Mouse (Mus musculus): Measurements from ENCODE around the gene Eda. TPM values are rescaled to one million over a fixed set of nuclear protein-coding genes. Genes with fewer than 3 reads are reported as not detected.
"Not testable (repeated sequence)": the region's sequence is repeated elsewhere in the genome, so short reads cannot be mapped to it uniquely, and the experiment has no call there.

The Eda gene
- polyA plus RNA-seq, 2 experiments from 2014 or later: 0.11 TPM; not detected in 1

DNA sequence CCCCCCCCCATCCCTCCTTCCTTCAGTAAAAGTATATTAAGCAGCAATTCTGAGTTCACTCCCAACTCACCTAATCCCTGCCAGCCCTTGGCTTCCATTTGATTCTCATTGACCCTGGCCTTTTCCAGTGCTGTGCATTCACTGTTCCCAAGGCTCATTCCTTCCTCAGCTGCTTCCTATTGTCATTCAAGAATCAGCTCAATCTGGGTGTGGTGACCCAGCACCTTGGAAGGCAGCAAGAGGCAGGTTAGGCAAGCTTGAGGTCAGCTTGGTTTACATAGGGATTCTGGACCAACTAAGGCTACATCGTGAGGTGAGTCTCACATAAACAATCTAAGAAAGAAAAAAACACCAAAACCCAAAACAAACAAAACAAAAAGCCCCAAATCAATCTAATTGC, 433.8 kb downstream of the Eda start:
- no peak for ATAC-seq

DNA sequence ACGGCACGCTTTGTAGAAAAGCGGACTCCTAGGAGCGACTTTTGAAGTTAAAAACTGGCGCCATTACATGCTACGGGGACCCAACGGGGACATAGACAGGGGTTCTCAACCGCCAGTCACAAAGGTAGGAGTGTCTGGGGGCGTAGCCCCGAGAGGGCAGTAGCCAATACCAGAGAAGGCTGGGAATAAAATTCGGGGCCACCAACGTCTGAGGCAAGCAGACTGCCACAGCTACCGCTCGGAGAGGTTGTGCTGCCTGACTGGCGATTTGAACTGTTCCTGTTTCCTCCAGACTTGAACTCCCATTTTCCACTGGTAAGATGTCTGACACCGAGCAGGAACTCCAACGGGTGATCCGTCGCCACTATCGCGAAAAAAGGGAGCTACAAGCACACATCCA, 453.3 kb downstream of the Eda start, which contains the start of gene Otud6a:
TSS of gene Otud6a (plus strand) at position 321 of the 400 bp plus-strand sequence.
- no peak for ATAC-seq

DNA sequence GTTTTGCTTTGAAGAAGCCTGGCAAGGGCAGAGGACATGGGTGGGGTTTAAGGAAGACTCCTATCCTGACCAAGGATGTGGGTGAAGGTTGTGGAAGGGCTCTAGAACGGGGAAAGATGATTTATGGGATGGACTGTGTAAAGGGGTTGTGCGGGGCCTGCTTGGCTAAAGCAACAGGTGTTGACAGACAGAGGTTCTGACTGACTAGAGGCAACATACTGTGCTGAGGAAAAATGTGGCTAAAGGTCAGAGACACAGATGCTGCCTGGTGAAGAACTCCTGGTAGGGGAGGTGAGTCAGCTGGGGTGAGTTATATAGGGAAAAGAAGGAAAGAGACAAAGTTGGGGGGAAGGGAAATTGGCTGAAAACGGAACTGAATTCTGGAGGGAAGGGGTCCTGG, 456.9 kb downstream of the Eda start:
- ATAC-seq: no peak

DNA sequence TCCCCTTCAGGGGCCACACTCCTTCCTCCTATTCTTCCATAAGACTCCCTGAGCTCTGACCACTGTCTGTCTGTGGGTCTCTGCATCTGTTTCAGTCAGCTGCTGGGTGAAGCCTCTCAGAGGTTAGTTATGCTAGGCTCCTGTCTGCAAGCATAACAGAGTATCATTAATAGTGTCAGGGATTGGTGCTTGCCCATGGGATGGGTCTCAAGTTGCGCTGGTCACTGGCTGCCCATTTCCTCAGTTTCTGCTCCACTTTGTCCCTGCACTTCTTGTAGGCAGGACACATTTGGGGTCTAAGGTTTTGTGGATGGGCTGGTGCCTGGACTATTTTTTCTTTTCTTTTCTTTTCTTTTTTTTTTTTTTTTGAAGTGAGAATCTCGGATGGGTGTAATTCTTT, 467.2 kb downstream of the Eda start, which contains the start of gene Awat2:
TSS of gene Awat2 (minus strand) at position 101 of the 400 bp plus-strand sequence.
- ATAC-seq: not testable (repeated sequence)

DNA sequence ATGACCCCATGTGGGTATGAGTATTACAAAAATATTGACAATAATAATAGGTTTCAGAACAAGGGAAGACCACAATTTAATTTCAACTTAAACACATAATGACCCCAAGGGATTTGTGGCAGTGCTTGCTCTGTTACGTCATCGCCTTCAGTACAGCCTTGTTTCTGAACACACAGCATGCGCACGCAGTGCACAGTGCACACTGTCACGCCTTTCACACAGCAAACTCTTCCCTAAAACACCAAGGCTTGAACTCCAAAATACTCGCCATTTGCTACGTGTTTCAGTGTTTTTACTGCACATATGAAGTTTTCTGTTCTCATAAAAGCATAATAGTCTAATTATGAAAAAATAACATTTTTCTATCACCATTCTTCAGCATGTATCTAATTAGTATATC, 468.1 kb downstream of the Eda start:
- ATAC-seq: no peak

Other genes with a start within 250 kb of the Eda start
- not detected for gene Tmem28, start 154.6 kb upstream of the Eda start, polyA plus RNA-seq (2017; shearing (Covaris generic))